Comparison of ENCODE assay signal across 8 mouse cellular contexts in genomic region chr6:37642701-37643121, GRCm38 (mm10).
A peak's percentile ranks its signal among the peaks of the same experiment; 100 is the strongest.
DNase-seq lines count a peak whose midpoint lies in the region; ATAC-seq and TF ChIP-seq lines count a peak whose summit lies in the region.

No protein-coding gene starts in this region.

- H3K9me3 ChIP-seq in liver, postnatal 0 days (ENCODE audit: low read length): no peaks in the 10 kb centered on the region

- no peak for TF ChIP-seq EP300 in liver, postnatal 0 days (IDR thresholded peaks at IDR 0.05; ENCODE audit: low read depth)

- H3K27me3 ChIP-seq in liver, postnatal 0 days (ENCODE audit: insufficient read depth, low read length): no peaks in the 10 kb centered on the region

- 65% methylated on average over 8 of the region's 8 CpGs for WGBS in liver, postnatal 0 days (ENCODE audit: insufficient replicate concordance)

- no peak overlapping the region for H3K9ac ChIP-seq in liver, postnatal 0 days (replicated peaks)

- ATAC-seq in liver, postnatal 0 days: no peak
- no peak for ATAC-seq in inflammation-experienced regulatory T-cells, adult 6 months

- no peak overlapping the region for H3K4me3 ChIP-seq in liver, postnatal 0 days (ENCODE audit: low read depth, low read length)

- H3K36me3 ChIP-seq in liver, postnatal 0 days (replicated peaks; ENCODE audit: insufficient read depth, low read length): no peaks in the 10 kb centered on the region

- H3K4me1 ChIP-seq in liver, postnatal 0 days (ENCODE audit: insufficient read depth): no peaks in the 10 kb centered on the region

- H3K4me2 ChIP-seq in liver, postnatal 0 days (ENCODE audit: low read depth, low read length): no peak overlapping the region

- peak; percentile 19 for DNase-seq in kidney, postnatal 14 days
- no peak for DNase-seq in kidney, postnatal 36 days
- peak; percentile 59 for DNase-seq in cerebellum, adult 9-11 months
- peak; percentile 7 to 8 for DNase-seq in frontal cortex, postnatal 25 days (ENCODE audit: low spot score in 2 of 2)
- peak; percentile 17 for DNase-seq in liver, postnatal 0 days
- no peak for DNase-seq in adrenal gland, adult 2 months
- no peak for DNase-seq in adrenal gland, postnatal 36 days

- H3K27ac ChIP-seq in liver, postnatal 0 days (ENCODE audit: low read depth): no peak overlapping the region

- TF ChIP-seq CTCF in liver, postnatal 0 days (IDR thresholded peaks at IDR 0.05; ENCODE audit: low read depth): no peak

Comparison
In these comparisons a context has a peak if more than half of its experiments do, and no peak if none do; other contexts are left out.
1. DNase-seq: peak in kidney, postnatal 14 days (single experiment), cerebellum, adult 9-11 months (single experiment), frontal cortex, postnatal 25 days (2 of 2) and liver, postnatal 0 days (single experiment); none in kidney, postnatal 36 days (0 of 2), adrenal gland, adult 2 months (single experiment) and adrenal gland, postnatal 36 days (0 of 2).